Comparison of ENCODE assay signal across 23 mouse cellular contexts in genomic region chr5:88917221-88917620, GRCm38 (mm10). TPM values are rescaled to one million over a fixed set of nuclear protein-coding genes. Genes with fewer than 3 reads are reported as not detected.
DNase-seq lines count a peak whose midpoint lies in the region; ATAC-seq and TF ChIP-seq lines count a peak whose summit lies in the region.
"Had no signal": no experiment of that assay in that cellular context is flagged by ENCODE, and none has a peak within 500 bp of the region (broad histone marks: within the 10 kb centered on the region; RNA-seq: fewer than 3 reads in every experiment).

No protein-coding gene starts in this region.

- peaks cover 19% of the 10 kb centered on the region for H3K4me1 ChIP-seq in heart, postnatal 0 days (ENCODE audit: control insufficient read depth, insufficient read depth)
- peaks cover 6% of the 10 kb centered on the region; the same call in 1 of the 2 replicates for H3K4me1 ChIP-seq in brown adipose tissue, adult 24 weeks (ENCODE audit: control insufficient read depth, insufficient read depth, insufficient read length, low read length)
- H3K4me1 ChIP-seq in intestine, embryonic 15.5 days (replicated peaks), result no peaks in the 10 kb centered on the region; the same call in 1 of the 2 replicates
- H3K4me1 ChIP-seq in small intestine, adult 2 months (ENCODE audit: control insufficient read depth, insufficient read depth, insufficient read length, low read length), result peaks cover 9% of the 10 kb centered on the region
- no peaks in the 10 kb centered on the region for H3K4me1 ChIP-seq in forebrain, embryonic 13.5 days
- H3K4me1 ChIP-seq: embryonic facial prominence, embryonic 10.5 days; embryonic facial prominence, embryonic 13.5 days; forebrain, embryonic 12.5 days; hindbrain, embryonic 12.5 days; hindbrain, embryonic 15.5 days had no signal

- no peak for ATAC-seq in heart, postnatal 0 days (ENCODE audit: insufficient read depth, low read depth)
- peak; percentile 27; the same call in 1 of the 2 replicates for ATAC-seq in intestine, embryonic 15.5 days
- ATAC-seq in forebrain, embryonic 13.5 days, result no peak
- ATAC-seq: CD4-positive, CD25-positive, alpha-beta regulatory T cell, adult 4 months; forebrain, embryonic 16.5 days had no signal

- H3K9me3 ChIP-seq in heart, postnatal 0 days (replicated peaks; ENCODE audit: control insufficient read depth, low read length), result no peaks in the 10 kb centered on the region
- no peaks in the 10 kb centered on the region for H3K9me3 ChIP-seq in intestine, embryonic 15.5 days
- H3K9me3 ChIP-seq in forebrain, embryonic 13.5 days (replicated peaks), result no peaks in the 10 kb centered on the region
- H3K9me3 ChIP-seq: embryonic facial prominence, embryonic 10.5 days; embryonic facial prominence, embryonic 13.5 days; forebrain, embryonic 12.5 days; hindbrain, embryonic 12.5 days; hindbrain, embryonic 15.5 days had no signal

- no peak for TF ChIP-seq POLR2A in small intestine, adult 2 months (IDR thresholded peaks at IDR 0.05; ENCODE audit: low read depth, low read length)

- no peak overlapping the region for H3K4me3 ChIP-seq in heart, postnatal 0 days (ENCODE audit: low read depth, low read length)
- no peak overlapping the region for H3K4me3 ChIP-seq in brown adipose tissue, adult 24 weeks (ENCODE audit: insufficient read depth, low read depth, low read length)
- H3K4me3 ChIP-seq in intestine, embryonic 15.5 days (replicated peaks), result no peak overlapping the region
- H3K4me3 ChIP-seq in small intestine, adult 2 months (ENCODE audit: low read depth, low read length), result no peak overlapping the region
- no peak overlapping the region for H3K4me3 ChIP-seq in forebrain, embryonic 13.5 days
- H3K4me3 ChIP-seq: embryonic facial prominence, embryonic 10.5 days; embryonic facial prominence, embryonic 13.5 days; erythroblast, embryonic 14.5 days; forebrain, embryonic 12.5 days; hindbrain, embryonic 12.5 days; hindbrain, embryonic 15.5 days had no signal

- H3K27me3 ChIP-seq in heart, postnatal 0 days (ENCODE audit: control insufficient read depth, insufficient read depth, low read length), result no peaks in the 10 kb centered on the region
- no peaks in the 10 kb centered on the region for H3K27me3 ChIP-seq in intestine, embryonic 15.5 days (replicated peaks)
- H3K27me3 ChIP-seq in small intestine, adult 2 months (ENCODE audit: control insufficient read depth, insufficient read depth, low read length), result no peaks in the 10 kb centered on the region
- no peaks in the 10 kb centered on the region for H3K27me3 ChIP-seq in forebrain, embryonic 13.5 days
- H3K27me3 ChIP-seq: embryonic facial prominence, embryonic 13.5 days; forebrain, embryonic 12.5 days; hindbrain, embryonic 12.5 days; hindbrain, embryonic 15.5 days had no signal

- no peak for DNase-seq in heart, postnatal 0 days (ENCODE audit: low spot score)
- DNase-seq in heart, postnatal 10 days, result no peak
- DNase-seq in lung, postnatal 4 days, result no peak
- DNase-seq in gastrocnemius, postnatal 25 days, result no peak
- DNase-seq: cerebellum, adult 11-12 months; cerebellum, adult 8-10 months; cerebellum, postnatal 10 days; cerebellum, postnatal 36 days; embryo, embryonic 11 days; gastrocnemius, postnatal 10 days had no signal

- H3K4me2 ChIP-seq in heart, postnatal 0 days (ENCODE audit: low read depth, low read length), result no peak overlapping the region
- H3K4me2 ChIP-seq in intestine, embryonic 15.5 days (replicated peaks), result no peak overlapping the region
- no peak overlapping the region for H3K4me2 ChIP-seq in forebrain, embryonic 13.5 days
- H3K4me2 ChIP-seq: embryonic facial prominence, embryonic 13.5 days; forebrain, embryonic 12.5 days; hindbrain, embryonic 12.5 days; hindbrain, embryonic 15.5 days had no signal

- TF ChIP-seq EP300 in heart, postnatal 0 days (IDR thresholded peaks at IDR 0.05; ENCODE audit: low read depth), result no peak

- no peaks in the 10 kb centered on the region for H3K36me3 ChIP-seq in heart, postnatal 0 days (replicated peaks; ENCODE audit: control insufficient read depth, insufficient read depth, low read length)
- no peaks in the 10 kb centered on the region for H3K36me3 ChIP-seq in intestine, embryonic 15.5 days
- H3K36me3 ChIP-seq in small intestine, adult 2 months (ENCODE audit: control insufficient read depth, insufficient read depth, low read length), result no peaks in the 10 kb centered on the region
- H3K36me3 ChIP-seq in forebrain, embryonic 13.5 days (ENCODE audit: poor library complexity, severe bottlenecking), result no peaks in the 10 kb centered on the region
- H3K36me3 ChIP-seq: embryonic facial prominence, embryonic 10.5 days; embryonic facial prominence, embryonic 13.5 days; forebrain, embryonic 12.5 days; hindbrain, embryonic 12.5 days; hindbrain, embryonic 15.5 days had no signal

- 85% methylated on average over 3 of the region's 3 CpGs for WGBS in heart, postnatal 0 days
- WGBS in intestine, embryonic 15.5 days, result 82% methylated on average over 3 of the region's 3 CpGs
- 53% methylated on average over 3 of the region's 3 CpGs for WGBS in small intestine, adult 2 months
- 90% methylated on average over 3 of the region's 3 CpGs for WGBS in forebrain, embryonic 13.5 days

- peak overlapping the region; percentile 86; the same call in 1 of the 2 replicates for H3K27ac ChIP-seq in heart, postnatal 0 days (ENCODE audit: low read depth)
- H3K27ac ChIP-seq in brown adipose tissue, adult 24 weeks (replicated peaks; ENCODE audit: low read depth, low read length), result peak overlapping the region; percentile 58
- no peak overlapping the region for H3K27ac ChIP-seq in intestine, embryonic 15.5 days
- H3K27ac ChIP-seq in small intestine, adult 2 months (ENCODE audit: insufficient read depth, low read depth, low read length), result peak overlapping the region; percentile 22; the same call in 1 of the 2 replicates
- H3K27ac ChIP-seq in forebrain, embryonic 13.5 days, result no peak overlapping the region
- H3K27ac ChIP-seq: embryonic facial prominence, embryonic 10.5 days; embryonic facial prominence, embryonic 13.5 days; forebrain, embryonic 12.5 days; hindbrain, embryonic 12.5 days; hindbrain, embryonic 15.5 days had no signal

- TF ChIP-seq CTCF in heart, postnatal 0 days (IDR thresholded peaks at IDR 0.05; ENCODE audit: low read depth), result no peak
- no peak for TF ChIP-seq CTCF in small intestine, adult 2 months (IDR thresholded peaks at IDR 0.05; ENCODE audit: extremely low read depth, insufficient read length, insufficient replicate concordance, low read depth, low read length)

- no peak overlapping the region for H3K9ac ChIP-seq in heart, postnatal 0 days (replicated peaks; ENCODE audit: low read depth, low read length)
- no peak overlapping the region for H3K9ac ChIP-seq in intestine, embryonic 15.5 days
- no peak overlapping the region for H3K9ac ChIP-seq in forebrain, embryonic 13.5 days
- H3K9ac ChIP-seq: embryonic facial prominence, embryonic 13.5 days; forebrain, embryonic 12.5 days; hindbrain, embryonic 12.5 days; hindbrain, embryonic 15.5 days had no signal

- intact Hi-C loops in heart, postnatal 10 days (cut with DNase I), result no loop called here

RNA-seq across cellular contexts. Expression of gene Slc4a4, which starts 30.6 kb away (rescaled TPM):
- 10.6 and 17.0 TPM in 2 replicates for total RNA-seq in heart, postnatal 0 days (2014; rRNA removed; ENCODE audit: low replicate concordance)
- 4.4 and 5.1 TPM in 2 replicates for polyA plus RNA-seq in heart, postnatal 0 days (2015; fragmentation: Nextera tagmentation; extraction: Ambion mirVana)
- total RNA-seq in heart, postnatal 10 days (2021), result 10 to 100 TPM; 34.1 to 44.1 TPM
- polyA plus RNA-seq in brown adipose tissue, adult 24 weeks (2012; ENCODE audit: insufficient read depth, insufficient read length, missing spikeins), result 24.9 and 49.3 TPM in 2 replicates
- polyA plus RNA-seq in intestine, embryonic 15.5 days (2015; fragmentation: Nextera tagmentation; extraction: Ambion mirVana), result 4.6 and 4.7 TPM in 2 replicates
- 11.0 and 15.3 TPM in 2 replicates for polyA plus RNA-seq in small intestine, adult 2 months (2012; rRNA removed)
- total RNA-seq in gastrocnemius, postnatal 25 days (2021), result 10 to 100 TPM in 1 of 2 experiments, 1 to 10 TPM in 1; 9.7 to 12.3 TPM
- 0.68 and 1.1 TPM in 2 replicates for polyA plus RNA-seq in forebrain, embryonic 13.5 days (2015; fragmentation: Nextera tagmentation; extraction: Ambion mirVana)
- total RNA-seq: MEL had no signal
- polyA plus RNA-seq: CD4-positive, CD25-positive, alpha-beta regulatory T cell, adult 4 months; erythroblast, embryonic 14.5 days had no signal

Comparison
In these comparisons a context has a peak if more than half of its experiments do, and no peak if none do; other contexts are left out.
1. H3K27ac ChIP-seq: peak in heart, postnatal 0 days (single experiment), brown adipose tissue, adult 24 weeks (single experiment) and small intestine, adult 2 months (single experiment); none in intestine, embryonic 15.5 days (single experiment) and forebrain, embryonic 13.5 days (single experiment).